Mouse (Mus musculus) neutrophil, adult 5-6 weeks (primary cell): ENCODE results near the gene 2010111I01Rik. TPM values are rescaled to one million over a fixed set of nuclear protein-coding genes. Genes with fewer than 3 reads are reported as not detected.

ENCODE experiments used
- ATAC-seq: fragments of 151-379, 151-347 bp; 2 replicates; pipeline ENCODE4 v1.8.0; 2017; ENCODE audit warnings: mild to moderate bottlenecking, moderate TSS enrichment; ENCODE audit not compliant: insufficient number of reproducible peaks, poor library complexity, low FRiP score, severe bottlenecking; ENCODE audit errors: extremely low read depth
- total RNA-seq: library from RNA; stranded (forward); fragments of 200-1000 nt; gene quantifications from 2 replicates; pipeline ENCODE4 v1.2.3, GENCODE M21; 2017

2010111I01Rik gene
- total RNA-seq, 1 experiment from 2014 or later = 44.1 TPM

GRCm38 (mm10) chr13:63094317-63095131 is 129.8 kb downstream of the 2010111I01Rik start:
- ATAC-seq = no peak

DNA sequence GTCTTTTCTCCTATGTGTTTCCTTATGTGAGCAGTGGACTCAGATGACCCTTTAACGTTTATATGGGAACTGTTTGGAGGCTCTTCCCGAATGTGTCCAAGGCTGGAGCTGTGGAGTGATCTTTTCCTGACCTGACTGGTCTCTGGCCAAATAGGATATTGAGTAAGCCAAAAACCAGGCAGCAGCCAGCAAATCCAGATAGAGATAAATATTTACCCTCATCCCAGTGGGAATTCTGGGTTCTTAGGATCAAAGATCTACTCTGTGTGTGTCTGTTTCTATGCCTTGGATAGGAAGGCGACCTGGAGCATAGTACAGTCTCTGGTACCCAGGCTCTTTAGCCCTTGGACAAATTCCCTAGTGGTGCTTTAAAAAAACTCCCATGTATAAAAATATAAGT is 132.1 kb downstream of the 2010111I01Rik start:
- ATAC-seq = no peak

DNA sequence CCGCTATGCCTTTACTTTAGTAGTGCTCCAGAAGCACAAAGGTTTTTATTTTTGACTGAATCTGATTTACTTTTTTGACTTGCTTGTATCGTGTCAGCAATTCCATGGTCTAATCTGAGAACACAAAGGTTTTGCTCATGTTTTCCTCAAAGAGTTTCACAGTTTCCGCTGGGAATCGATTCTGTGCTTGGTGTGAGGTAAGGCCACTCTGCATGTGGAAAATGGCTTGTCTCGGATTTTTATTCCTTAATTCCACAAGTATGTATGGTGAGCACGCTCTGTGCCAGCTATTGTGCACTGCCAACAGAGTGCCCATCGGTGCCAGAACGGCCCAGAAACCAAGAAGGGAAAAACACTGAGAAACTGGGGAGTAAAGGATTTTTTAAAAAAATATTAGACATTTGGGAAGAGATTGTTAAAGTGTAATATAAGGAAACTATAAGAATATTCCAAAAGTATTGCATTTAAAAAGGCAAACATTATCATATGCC is 132.8 kb downstream of the 2010111I01Rik start:
- no peak for ATAC-seq

- ATAC-seq = no peak
Observed at GRCm38 (mm10) chr13:63101761-63102160, 137.1 kb downstream of the 2010111I01Rik start.

- ATAC-seq = no peak
Observed at GRCm38 (mm10) chr13:63102848-63103585, 138.3 kb downstream of the 2010111I01Rik start.

DNA sequence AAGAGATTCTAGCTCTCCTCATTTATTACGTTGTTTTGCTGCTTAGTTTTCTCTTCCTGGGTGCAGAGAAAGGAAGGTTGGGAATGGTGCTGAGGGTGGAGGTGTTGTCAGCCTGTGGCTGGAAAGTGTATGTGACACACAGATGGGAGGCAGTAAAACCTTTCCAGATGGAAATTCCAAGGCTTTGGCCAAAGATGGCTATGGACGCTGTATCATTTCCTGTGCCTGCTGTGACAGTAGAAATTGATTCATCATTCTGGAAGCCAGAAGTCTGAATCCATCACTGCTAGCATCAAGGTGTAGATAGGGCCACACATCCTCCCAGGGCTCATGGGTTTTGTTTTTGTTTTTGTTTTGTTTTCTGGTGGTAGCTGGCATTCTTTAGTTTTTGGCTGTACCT is 141.9 kb downstream of the 2010111I01Rik start:
- ATAC-seq = no peak

GRCm38 (mm10) chr13:63108601-63109000 is 143.9 kb downstream of the 2010111I01Rik start:
- ATAC-seq = 0 out of 2 replicates have a peak, but pooled peaks have one; percentile 3

DNA sequence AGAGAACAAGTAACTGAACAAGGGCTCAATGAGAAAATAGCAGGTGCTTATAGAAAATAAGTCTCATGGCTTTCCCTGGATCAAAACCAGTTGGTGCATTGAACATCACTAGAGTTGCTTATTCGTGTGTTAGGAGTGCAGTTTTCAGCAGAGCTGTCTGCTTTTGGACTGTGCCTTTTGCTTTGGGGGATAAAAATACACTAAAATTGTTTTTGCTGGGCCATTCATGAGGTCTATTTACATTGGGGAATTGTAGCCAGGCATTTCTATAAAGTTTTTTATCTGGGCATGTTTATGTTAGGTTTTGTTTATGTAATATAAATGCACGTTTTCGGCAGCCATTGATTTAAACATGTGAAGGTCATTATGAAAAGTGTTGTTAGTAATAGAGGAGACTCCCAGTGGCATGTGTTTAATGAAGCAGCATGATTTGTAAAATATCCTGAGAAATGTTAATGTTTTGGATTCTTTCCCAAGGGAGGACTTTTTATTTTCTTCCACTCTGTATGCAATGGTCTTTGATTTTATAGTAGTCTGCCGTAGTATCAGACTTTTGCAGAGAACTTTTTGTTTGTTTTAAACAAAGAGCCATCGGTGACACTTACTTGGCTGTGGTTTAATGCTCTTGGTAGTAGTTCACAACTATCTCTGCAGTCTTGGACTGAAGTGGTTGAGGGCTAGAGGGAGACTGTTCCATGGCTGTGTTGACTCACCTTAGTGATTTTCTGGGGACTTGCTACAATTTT is 146.8 kb downstream of the 2010111I01Rik start:
- ATAC-seq = no peak

- ATAC-seq = no peak
Observed at GRCm38 (mm10) chr13:63112043-63112597, 147.4 kb downstream of the 2010111I01Rik start.

GRCm38 (mm10) chr13:63112598-63113372 is 148.1 kb downstream of the 2010111I01Rik start:
- ATAC-seq = no peak

DNA sequence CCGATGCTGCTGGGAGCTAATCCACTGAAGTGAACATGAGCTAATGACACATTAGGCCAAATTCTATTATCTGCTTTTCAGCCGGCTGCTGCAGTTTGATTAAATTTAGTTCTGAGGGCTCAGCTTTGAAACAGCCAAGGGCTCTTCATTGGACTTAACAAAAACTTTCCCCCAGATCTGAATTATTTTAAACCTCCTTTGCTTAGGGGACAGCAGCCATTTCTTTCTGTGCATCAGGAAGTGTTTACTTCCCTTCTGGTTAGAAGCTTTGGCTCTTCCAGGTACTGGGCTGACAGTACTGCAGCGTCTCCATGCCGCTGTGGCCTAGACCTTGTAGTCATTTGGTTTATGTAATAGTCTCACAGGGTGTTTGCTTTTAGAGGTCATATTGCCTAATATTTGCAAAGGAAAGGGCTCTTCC is 149.2 kb downstream of the 2010111I01Rik start:
- ATAC-seq = no peak

- no peak for ATAC-seq
Observed at GRCm38 (mm10) chr13:63115187-63115784, 150.6 kb downstream of the 2010111I01Rik start.

DNA sequence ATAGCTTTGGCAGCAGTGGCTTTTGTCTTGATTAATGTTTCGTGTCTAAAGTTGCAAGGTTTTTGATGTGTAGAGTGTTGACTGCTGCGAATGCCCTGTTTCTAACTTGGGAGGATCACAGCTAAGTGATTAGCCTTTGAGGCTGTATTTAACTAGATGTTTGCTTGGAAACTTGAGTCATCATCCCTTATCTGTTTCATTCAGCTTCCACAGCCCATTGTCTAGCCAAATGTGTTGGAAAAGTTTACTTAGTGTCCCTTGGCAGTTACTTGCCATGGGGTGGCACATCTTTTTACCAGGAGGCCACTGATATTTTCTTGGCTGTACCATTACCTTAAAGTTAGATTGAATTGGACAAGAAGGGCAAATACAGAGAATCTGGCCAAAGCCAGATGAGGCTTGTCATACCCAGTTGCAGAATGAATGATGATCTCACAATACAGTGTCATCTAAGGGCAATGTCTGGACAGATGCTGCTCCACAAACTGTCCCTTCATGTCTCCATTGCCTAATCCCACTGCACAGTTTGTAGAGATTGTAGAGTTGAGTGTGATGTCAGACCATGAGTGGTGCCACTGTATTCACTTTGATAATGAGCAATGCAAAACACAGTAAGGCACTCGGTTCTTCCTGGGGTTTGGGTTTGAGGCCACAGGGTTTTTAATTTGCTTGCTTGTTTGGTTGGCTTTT is 152.9 kb downstream of the 2010111I01Rik start:
- ATAC-seq = no peak

- ATAC-seq = no peak
Observed at GRCm38 (mm10) chr13:63118682-63119081, 154.0 kb downstream of the 2010111I01Rik start.

DNA sequence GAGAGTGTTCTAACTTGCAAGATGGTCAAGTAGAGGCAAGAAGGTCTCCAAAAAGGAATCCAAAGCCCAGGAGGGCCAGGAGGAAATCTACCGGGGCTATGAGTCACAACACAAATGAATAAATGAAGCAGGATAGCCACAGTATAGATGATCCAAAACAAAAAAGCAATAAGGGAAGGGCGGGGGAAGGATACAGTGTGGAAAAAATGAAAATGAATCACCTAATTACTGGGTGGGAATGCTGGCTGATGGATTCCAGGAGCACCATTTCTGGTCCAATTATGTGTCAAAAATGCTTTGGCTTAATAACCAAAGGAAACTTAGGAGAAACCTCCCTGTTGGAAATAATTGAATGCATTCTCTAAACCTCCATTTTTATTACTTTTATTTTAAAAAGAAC is 155.6 kb downstream of the 2010111I01Rik start:
- no peak for ATAC-seq

DNA sequence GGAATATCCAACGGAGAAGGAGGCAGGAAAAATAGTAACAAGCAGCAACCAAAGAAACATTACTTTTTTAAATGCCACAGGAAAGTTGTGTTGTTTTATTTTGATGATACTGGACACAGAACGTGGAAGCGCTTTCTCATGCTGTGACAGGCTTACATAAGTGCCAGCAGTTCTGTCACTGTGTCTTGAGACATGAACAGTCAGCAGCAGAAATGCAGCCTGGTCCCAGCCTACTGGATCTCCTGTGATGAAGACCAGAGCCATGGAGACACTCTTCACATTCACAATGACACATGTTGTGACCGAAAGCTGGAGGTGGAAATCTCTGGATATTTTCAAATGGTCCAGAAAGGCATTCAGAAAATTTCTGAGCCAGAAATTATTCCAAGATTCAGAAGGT is 157.1 kb downstream of the 2010111I01Rik start:
- ATAC-seq = no peak

GRCm38 (mm10) chr13:63126206-63126605 is 161.5 kb downstream of the 2010111I01Rik start:
- no peak for ATAC-seq
